Mouse (Mus musculus) embryonic facial prominence, embryonic 14.5 days (tissue): Measurements from ENCODE around the gene Kif17. TPM values are rescaled to one million over a fixed set of nuclear protein-coding genes. Genes with fewer than 3 reads are reported as not detected.

ENCODE experiments used
- ATAC-seq: fragments of 200-750 bp; cut with Nextera tagmentation; 2 replicates; pipeline ENCODE4 v1.8.0; 2017; ENCODE audit warnings: low read depth, moderate number of reproducible peaks, moderate TSS enrichment
- DNase-seq: peaks from one replicate; pipeline ENCODE4 v3.0.0-alpha.2; 2015; ENCODE audit warnings: low spot score
- H3K27ac ChIP-seq: fragments of 300-500 bp; sonication (generic); replicated peaks from 2 replicates; pipeline ENCODE4 v1.5.1; 2014; ENCODE audit warnings: low read depth, mild to moderate bottlenecking, low read length, moderate library complexity
- H3K27me3 ChIP-seq: fragments of 300-500 bp; sonication (generic); replicated peaks from 2 replicates; pipeline ENCODE4 v1.6.1; 2014; ENCODE audit warnings: low read length; ENCODE audit not compliant: control insufficient read depth, insufficient read depth
- H3K36me3 ChIP-seq: fragments of 300-500 bp; sonication (generic); 2 replicates; pipeline ENCODE4 v1.6.1; 2014; ENCODE audit warnings: low read length, mixed read lengths; ENCODE audit not compliant: control insufficient read depth, insufficient read depth
- H3K4me1 ChIP-seq: fragments of 300-500 bp; sonication (generic); 2 replicates; pipeline ENCODE4 v1.6.1; 2014; ENCODE audit warnings: antibody characterized with exemption, low read length; ENCODE audit not compliant: control insufficient read depth, insufficient read depth
- H3K4me2 ChIP-seq: fragments of 300-500 bp; sonication (generic); 2 replicates; pipeline ENCODE4 v1.6.1; 2014; ENCODE audit warnings: low read depth, mild to moderate bottlenecking, low read length, moderate library complexity, mixed read lengths
- H3K4me3 ChIP-seq: fragments of 300-500 bp; sonication (generic); 2 replicates; pipeline ENCODE4 v1.5.1; 2014; ENCODE audit warnings: low read depth, mild to moderate bottlenecking, low read length
- H3K9ac ChIP-seq: fragments of 300-500 bp; sonication (generic); 2 replicates; pipeline ENCODE4 v1.6.1; 2014; ENCODE audit warnings: low read depth, mild to moderate bottlenecking, low read length, moderate library complexity, mixed read lengths
- H3K9me3 ChIP-seq: fragments of 300-500 bp; sonication (generic); 2 replicates; pipeline ENCODE4 v1.6.1; 2016; ENCODE audit warnings: low read length; ENCODE audit not compliant: control insufficient read depth
- WGBS: fragments of 180-500 bp; shearing (Covaris S2); extraction: QIAGEN DNeasy Blood & Tissue Kit; methylation state at CpG from one replicate; pipeline ENCODE4 v1.1.7; 2014; 5-methylcytosine and 5-hydroxymethylcytosine counted together
- microRNA-seq: library from miRNA; unstranded; fragments of <30 nt; microRNA quantifications from one replicate; pipeline ENCODE4, GENCODE M21; 2016; ENCODE audit warnings: borderline number of aligned reads
- polyA plus RNA-seq: library from polyadenylated mRNA; unstranded; fragments of >200 nt; fragmentation: Nextera tagmentation; extraction: Ambion mirVana; gene quantifications from 2 replicates; pipeline ENCODE4 v1.2.1, GENCODE M21; 2014

Kif17 gene
- polyA plus RNA-seq, 1 experiment from 2014 or later: 0.71 TPM

DNA sequence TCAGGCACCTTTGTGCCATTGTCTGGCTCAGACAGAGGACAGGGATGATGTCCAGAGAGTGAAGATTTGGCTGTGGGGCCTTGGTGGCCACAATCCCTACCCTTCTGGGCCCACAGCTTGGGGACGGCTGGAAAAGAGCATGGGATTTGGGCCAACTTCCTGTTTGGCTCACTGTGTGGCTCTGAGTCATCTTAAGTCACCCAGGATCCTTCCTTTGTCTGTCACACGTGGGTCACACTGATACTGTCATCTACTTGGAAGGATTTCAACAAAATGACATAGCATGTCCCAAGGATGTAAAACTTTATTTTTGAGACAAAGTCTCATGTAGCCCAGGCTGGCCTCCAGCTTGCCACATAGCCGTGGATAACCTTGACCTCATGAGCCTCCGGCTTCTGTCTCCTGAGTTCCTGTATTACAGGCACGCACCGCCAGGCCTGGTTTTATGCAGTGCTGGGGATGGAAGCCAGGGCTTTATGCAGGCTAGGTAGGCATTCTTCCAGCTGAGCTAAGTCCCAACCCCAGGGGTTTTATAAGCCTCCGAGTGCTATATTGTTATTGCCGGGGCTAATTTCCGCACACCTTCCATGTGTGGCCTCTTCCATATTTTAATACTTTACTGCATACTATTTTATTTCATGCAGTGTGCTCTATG lies 94.8 kb downstream of the Kif17 start:
- ATAC-seq: no peak
- no peaks in the 10 kb centered on the region for H3K36me3 ChIP-seq
- H3K27me3 ChIP-seq: no peaks in the 10 kb centered on the region
- H3K4me1 ChIP-seq: no peaks in the 10 kb centered on the region
- H3K9me3 ChIP-seq: no peaks in the 10 kb centered on the region
- H3K4me2 ChIP-seq: no peak overlapping the region
- 75% methylated on average over 9 of the region's 9 CpGs for WGBS
- no peak overlapping the region for H3K27ac ChIP-seq
- DNase-seq: no peak
- no peak overlapping the region for H3K4me3 ChIP-seq
- no peak overlapping the region for H3K9ac ChIP-seq

DNA sequence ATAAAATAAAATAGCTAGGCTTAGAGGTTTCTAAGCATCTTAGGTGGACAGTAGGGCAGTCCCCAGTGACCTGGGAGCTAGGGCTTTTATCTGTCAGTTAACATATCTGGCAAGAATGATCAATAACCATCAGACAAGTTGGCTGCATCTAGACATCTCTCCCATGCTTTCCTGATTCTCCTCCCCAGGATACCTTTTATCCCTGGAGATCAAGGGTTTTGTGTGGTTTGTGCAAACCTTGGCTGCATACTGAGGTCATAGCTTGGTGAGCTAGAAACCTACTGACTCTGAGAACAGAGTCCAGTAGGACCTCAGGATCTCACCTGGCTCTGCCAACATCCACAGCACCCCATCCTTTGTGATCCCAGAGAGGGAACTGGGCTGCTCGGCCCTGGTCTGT lies 97.0 kb downstream of the Kif17 start:
- no peak overlapping the region for H3K4me3 ChIP-seq
- 67% methylated on average over 1 of the region's 1 CpGs for WGBS

DNA sequence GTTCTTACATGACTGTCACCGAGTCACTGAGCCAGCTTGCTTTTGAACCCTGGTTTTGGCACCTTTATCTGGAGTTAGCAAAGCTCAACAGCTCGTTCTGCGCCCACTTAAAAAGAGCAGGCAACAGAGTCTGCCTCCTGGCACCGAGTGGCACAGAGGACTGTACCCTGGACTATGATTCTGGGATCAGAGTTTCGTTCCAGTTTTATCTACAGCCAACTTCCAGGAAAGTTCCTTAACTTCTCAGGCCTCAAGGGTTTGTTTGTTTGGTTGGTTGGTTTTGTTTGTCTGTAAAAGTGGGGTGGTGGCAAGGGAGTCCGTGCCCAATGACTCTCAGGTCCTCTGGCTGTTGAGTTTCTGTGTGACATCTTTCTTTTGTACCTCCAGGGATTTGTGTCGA lies 98.5 kb downstream of the Kif17 start:
- Histone ChIP-seq H3K4me1 (no peaks in the 10 kb centered on the region), H3K4me3 (no peak overlapping the region), H3K9ac (no peak overlapping the region), H3K36me3 (no peaks in the 10 kb centered on the region), H3K27ac (no peak overlapping the region), H3K27me3 (no peaks in the 10 kb centered on the region), H3K9me3 (no peaks in the 10 kb centered on the region), H3K4me2 (no peak overlapping the region)
- 82% methylated on average over 7 of the region's 7 CpGs for WGBS
- DNase-seq: no peak
- no peak for ATAC-seq

More for the DNA sequence above, 97.0 kb downstream of the Kif17 start:
- no peaks in the 10 kb centered on the region for H3K27me3 ChIP-seq
- no peak overlapping the region for H3K27ac ChIP-seq
- H3K9ac ChIP-seq: no peak overlapping the region
- ATAC-seq: no peak
- H3K4me2 ChIP-seq: no peak overlapping the region
- no peaks in the 10 kb centered on the region for H3K36me3 ChIP-seq
- H3K4me1 ChIP-seq: no peaks in the 10 kb centered on the region
- no peak for DNase-seq
- no peaks in the 10 kb centered on the region for H3K9me3 ChIP-seq

Small RNA genes lying within 50 kb of the gene (microRNA-seq; reads per million reads assigned to microRNA genes)
- gene Gm27646 (not detected), gene Mir7019 (1.3 reads per million)

Other genes with a start within 250 kb of the Kif17 start
- 145 and 178 TPM in 2 replicates for gene Hp1bp3, start 34.1 kb upstream of the Kif17 start, polyA plus RNA-seq
- gene Sh2d5, start within 50 bp of the Kif17 start, polyA plus RNA-seq: 0.35 and 0.85 TPM in 2 replicates
- 332 and 343 TPM in 2 replicates for gene Ddost, start 54.3 kb downstream of the Kif17 start, polyA plus RNA-seq
- 30.5 and 32.6 TPM in 2 replicates for gene Pink1, start 75.9 kb downstream of the Kif17 start, polyA plus RNA-seq
- gene Cda, start 117.6 kb downstream of the Kif17 start, polyA plus RNA-seq: 6.3 and 10.1 TPM in 2 replicates
- 0.24 and 0.29 TPM in 2 replicates for gene Fam43b, start 146.1 kb downstream of the Kif17 start, polyA plus RNA-seq
- 19.5 and 22.0 TPM in 2 replicates for gene Mul1, start 184.2 kb downstream of the Kif17 start, polyA plus RNA-seq
- gene Camk2n1, start 203.9 kb downstream of the Kif17 start, polyA plus RNA-seq: 2.4 and 2.5 TPM in 2 replicates